ENCODE assay signal across 12 mouse cellular contexts in the genomic region with DNA sequence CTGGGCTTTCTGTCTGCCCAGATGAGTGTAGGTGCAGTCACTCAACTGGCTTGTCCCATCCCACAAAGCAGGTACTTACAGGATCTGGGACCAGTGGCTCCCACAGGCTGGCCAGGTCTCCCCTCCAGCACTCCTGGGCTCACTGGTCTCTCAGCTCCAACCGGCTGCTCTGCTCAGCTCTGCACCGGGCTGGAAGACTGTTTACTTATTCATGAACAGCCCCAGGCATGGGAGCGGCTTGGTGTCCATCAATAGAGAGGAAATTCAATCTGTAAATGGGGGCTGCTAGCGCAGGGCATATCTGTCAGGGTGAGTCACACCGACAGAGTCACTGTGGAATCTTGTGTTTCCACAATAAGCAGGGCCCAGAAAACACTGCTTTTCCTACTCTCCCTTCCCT. TPM values are rescaled to one million over a fixed set of nuclear protein-coding genes. Genes with fewer than 3 reads are reported as not detected.
DNase-seq lines count a peak whose midpoint lies in the region; ATAC-seq and TF ChIP-seq lines count a peak whose summit lies in the region.
"Had no signal": no experiment of that assay in that cellular context is flagged by ENCODE, and none has a peak within 500 bp of the region (broad histone marks: within the 10 kb centered on the region; RNA-seq: fewer than 3 reads in every experiment).

No protein-coding gene starts in this region.

- H3K4me1 ChIP-seq in forebrain, postnatal 0 days (ENCODE audit: insufficient read depth) = no peaks in the 10 kb centered on the region
- H3K4me1 ChIP-seq in forebrain, embryonic 15.5 days = 0 out of 2 replicates have a peak, but pooled peaks cover 4% of the 10 kb centered on the region
- H3K4me1 ChIP-seq in ES-Bruce4 (ENCODE audit: control insufficient read depth, insufficient read depth, low read length) = peaks cover 7% of the 10 kb centered on the region
- H3K4me1 ChIP-seq in midbrain, embryonic 15.5 days = peaks cover 25% of the 10 kb centered on the region
- H3K4me1 ChIP-seq in kidney, embryonic 15.5 days = peaks cover 20% of the 10 kb centered on the region
- H3K4me1 ChIP-seq: heart, embryonic 13.5 days had no signal

- TF ChIP-seq EP300 in ES-Bruce4 (IDR thresholded peaks at IDR 0.05; ENCODE audit: insufficient read depth, low read depth, low read length) = peak; percentile 76; the same call in 1 of the 2 replicates

- H3K36me3 ChIP-seq in forebrain, postnatal 0 days (ENCODE audit: insufficient read depth) = no peaks in the 10 kb centered on the region
- no peaks in the 10 kb centered on the region for H3K36me3 ChIP-seq in forebrain, embryonic 15.5 days
- no peaks in the 10 kb centered on the region for H3K36me3 ChIP-seq in ES-Bruce4 (ENCODE audit: control insufficient read depth, insufficient read depth, low read length, poor library complexity, severe bottlenecking)
- no peaks in the 10 kb centered on the region for H3K36me3 ChIP-seq in midbrain, embryonic 15.5 days (replicated peaks)
- H3K36me3 ChIP-seq in kidney, embryonic 15.5 days = no peaks in the 10 kb centered on the region
- H3K36me3 ChIP-seq: heart, embryonic 13.5 days; limb, embryonic 13.5 days had no signal

- H3K4me3 ChIP-seq in forebrain, postnatal 0 days (ENCODE audit: low read depth, low read length) = no peak overlapping the region
- H3K4me3 ChIP-seq in forebrain, embryonic 15.5 days = no peak overlapping the region
- H3K4me3 ChIP-seq in ES-Bruce4 (ENCODE audit: low read depth, low read length) = no peak overlapping the region
- H3K4me3 ChIP-seq in midbrain, embryonic 15.5 days = no peak overlapping the region
- no peak overlapping the region for H3K4me3 ChIP-seq in kidney, embryonic 15.5 days (replicated peaks)
- H3K4me3 ChIP-seq: heart, embryonic 13.5 days; limb, embryonic 13.5 days had no signal

- TF ChIP-seq POLR2A in ES-Bruce4 (IDR thresholded peaks at IDR 0.05; ENCODE audit: insufficient read depth, low read length) = no peak

- ATAC-seq in forebrain, postnatal 0 days = 0 out of 2 replicates have a peak, but pooled peaks have one; percentile 23
- no peak for ATAC-seq in forebrain, embryonic 15.5 days (replicated peaks)
- peak; percentile 60; the same call in 1 of the 2 replicates for ATAC-seq in midbrain, embryonic 15.5 days (replicated peaks)
- no peak for ATAC-seq in kidney, embryonic 15.5 days (replicated peaks; ENCODE audit: low FRiP score)
- ATAC-seq: CD4-positive, CD25-positive, alpha-beta regulatory T cell, adult 4 months had no signal

- no peak for DNase-seq in forebrain, postnatal 0 days
- DNase-seq in embryo, embryonic 11 days = peak; percentile 47
- no peak for DNase-seq in left cerebral cortex, adult 8-10 months (ENCODE audit: low spot score in 2 of 2)
- DNase-seq in layer of hippocampus, adult 9-10 months (ENCODE audit: low spot score) = no peak

- H3K27ac ChIP-seq in forebrain, postnatal 0 days (ENCODE audit: low read depth, low read length) = no peak overlapping the region
- H3K27ac ChIP-seq in forebrain, embryonic 15.5 days (replicated peaks) = no peak overlapping the region
- no peak overlapping the region for H3K27ac ChIP-seq in ES-Bruce4 (ENCODE audit: insufficient read depth, low read length)
- H3K27ac ChIP-seq in midbrain, embryonic 15.5 days = no peak overlapping the region
- no peak overlapping the region for H3K27ac ChIP-seq in kidney, embryonic 15.5 days
- H3K27ac ChIP-seq: heart, embryonic 13.5 days; kidney, postnatal 0 days; limb, embryonic 13.5 days had no signal

- H3K27me3 ChIP-seq in forebrain, postnatal 0 days (ENCODE audit: insufficient read depth, low read length) = no peaks in the 10 kb centered on the region
- H3K27me3 ChIP-seq in forebrain, embryonic 15.5 days = no peaks in the 10 kb centered on the region
- no peaks in the 10 kb centered on the region for H3K27me3 ChIP-seq in ES-Bruce4 (ENCODE audit: control insufficient read depth, insufficient read depth, low read length, poor library complexity, severe bottlenecking)
- H3K27me3 ChIP-seq in midbrain, embryonic 15.5 days (replicated peaks) = no peaks in the 10 kb centered on the region
- H3K27me3 ChIP-seq in kidney, embryonic 15.5 days = peaks cover 11% of the 10 kb centered on the region; the same call in 1 of the 2 replicates

- no peaks in the 10 kb centered on the region for H3K9me3 ChIP-seq in forebrain, postnatal 0 days (ENCODE audit: low read length)
- H3K9me3 ChIP-seq in forebrain, embryonic 15.5 days = no peaks in the 10 kb centered on the region
- H3K9me3 ChIP-seq in ES-Bruce4 (replicated peaks; ENCODE audit: control insufficient read depth, insufficient read depth, low read length, poor library complexity, severe bottlenecking) = no peaks in the 10 kb centered on the region
- H3K9me3 ChIP-seq in midbrain, embryonic 15.5 days = no peaks in the 10 kb centered on the region
- H3K9me3 ChIP-seq in kidney, embryonic 15.5 days (replicated peaks) = no peaks in the 10 kb centered on the region
- H3K9me3 ChIP-seq: heart, embryonic 13.5 days; limb, embryonic 13.5 days had no signal

- no peak overlapping the region for H3K4me2 ChIP-seq in forebrain, postnatal 0 days (ENCODE audit: low read depth)
- no peak overlapping the region for H3K4me2 ChIP-seq in forebrain, embryonic 15.5 days (replicated peaks)
- no peak overlapping the region for H3K4me2 ChIP-seq in midbrain, embryonic 15.5 days
- no peak overlapping the region for H3K4me2 ChIP-seq in kidney, embryonic 15.5 days
- H3K4me2 ChIP-seq: heart, embryonic 13.5 days; limb, embryonic 13.5 days had no signal

- no peak for TF ChIP-seq CTCF in forebrain, postnatal 0 days (IDR thresholded peaks at IDR 0.05; ENCODE audit: low read depth)
- no peak for TF ChIP-seq CTCF in ES-Bruce4 (IDR thresholded peaks at IDR 0.05; ENCODE audit: low read depth, low read length)

- WGBS in forebrain, postnatal 0 days = 24% methylated on average over 5 of the region's 5 CpGs
- WGBS in forebrain, embryonic 15.5 days = 33% methylated on average over 5 of the region's 5 CpGs
- WGBS in midbrain, embryonic 15.5 days = 8% methylated on average over 5 of the region's 5 CpGs
- 21% methylated on average over 5 of the region's 5 CpGs for WGBS in kidney, embryonic 15.5 days

- H3K9ac ChIP-seq in forebrain, postnatal 0 days = no peak overlapping the region
- no peak overlapping the region for H3K9ac ChIP-seq in forebrain, embryonic 15.5 days (replicated peaks)
- no peak overlapping the region for H3K9ac ChIP-seq in ES-Bruce4 (ENCODE audit: low read depth, poor library complexity, severe bottlenecking)
- H3K9ac ChIP-seq in midbrain, embryonic 15.5 days = no peak overlapping the region
- H3K9ac ChIP-seq in kidney, embryonic 15.5 days = no peak overlapping the region
- H3K9ac ChIP-seq: heart, embryonic 13.5 days; limb, embryonic 13.5 days had no signal

RNA-seq across cellular contexts. Expression of a gene that starts 49.2 kb away (rescaled TPM):
- 18.8 and 25.6 TPM in 2 replicates for total RNA-seq in forebrain, postnatal 0 days (2014; rRNA removed)
- polyA plus RNA-seq in forebrain, postnatal 0 days (2015; fragmentation: Nextera tagmentation; extraction: Ambion mirVana) = 3.9 and 4.6 TPM in 2 replicates
- 3.2 and 3.4 TPM in 2 replicates for polyA plus RNA-seq in forebrain, embryonic 15.5 days (2015; fragmentation: Nextera tagmentation; extraction: Ambion mirVana)
- polyA plus RNA-seq in ES-Bruce4 (2011; ENCODE audit: insufficient read depth, insufficient read length, low read depth, missing spikeins) = 0.33 and 0.40 TPM in 2 replicates
- 6.2 and 6.8 TPM in 2 replicates for polyA plus RNA-seq in midbrain, embryonic 15.5 days (2015; fragmentation: Nextera tagmentation; extraction: Ambion mirVana)
- total RNA-seq in left cerebral cortex, adult 8-10 months (2022) = 100 to 1,000 TPM; 101 to 129 (median 109) TPM
- 0.05 and 0.36 TPM in 2 replicates for polyA plus RNA-seq in kidney, embryonic 15.5 days (2015; fragmentation: Nextera tagmentation; extraction: Ambion mirVana)
- polyA plus RNA-seq: kidney, postnatal 0 days had no signal

Comparison
In these comparisons a context has a peak if more than half of its experiments do, and no peak if none do; other contexts are left out.
1. ATAC-seq: peak in forebrain, postnatal 0 days (single experiment) and midbrain, embryonic 15.5 days (single experiment); none in forebrain, embryonic 15.5 days (single experiment) and kidney, embryonic 15.5 days (single experiment).